Mouse (Mus musculus): ENCODE measurements around the gene Pcnt. TPM values are rescaled to one million over a fixed set of nuclear protein-coding genes. Genes with fewer than 3 reads are reported as not detected.

Gene Pcnt
- polyA plus RNA-seq, 1 experiment from 2014 or later = 12.4 TPM

- H3K27me3 ChIP-seq (ENCODE audit: control insufficient read depth, insufficient read depth, low read length) = no peaks in the 10 kb centered on the region
- ATAC-seq (ENCODE audit: insufficient read depth, low FRiP score) = no peak
- no peak overlapping the region for H3K4me3 ChIP-seq (replicated peaks; ENCODE audit: low read length)
- H3K4me1 ChIP-seq (ENCODE audit: control insufficient read depth, insufficient read depth, low read length) = peaks cover 18% of the 10 kb centered on the region
- peak overlapping the region; percentile 46; the same call in 1 of the 2 replicates for H3K27ac ChIP-seq (ENCODE audit: low read length)
- 0 out of 2 replicates have a peak, but pooled peaks cover 3% of the 10 kb centered on the region for H3K36me3 ChIP-seq (ENCODE audit: control insufficient read depth, insufficient read depth, low read length)
- no peak overlapping the region for H3K4me2 ChIP-seq (ENCODE audit: low read depth, low read length)
- WGBS = 77% methylated on average over 9 of the region's 9 CpGs
- H3K9me3 ChIP-seq (replicated peaks; ENCODE audit: control insufficient read depth, low read length) = no peaks in the 10 kb centered on the region
- no peak overlapping the region for H3K9ac ChIP-seq (ENCODE audit: low read length)
Measured at GRCm38 (mm10) chr10:76439107-76439890, 3.3 kb downstream of the Pcnt start.

GRCm38 (mm10) chr10:76433925-76434324, 8.7 kb downstream of the Pcnt start:
- H3K4me2 ChIP-seq (ENCODE audit: low read depth, low read length) = no peak overlapping the region
- no peak overlapping the region for H3K9ac ChIP-seq (ENCODE audit: low read length)
- no peak overlapping the region for H3K4me3 ChIP-seq (replicated peaks; ENCODE audit: low read length)
- H3K9me3 ChIP-seq (replicated peaks; ENCODE audit: control insufficient read depth, low read length) = no peaks in the 10 kb centered on the region
- H3K4me1 ChIP-seq (ENCODE audit: control insufficient read depth, insufficient read depth, low read length) = no peaks in the 10 kb centered on the region
- 95% methylated on average over 11 of the region's 11 CpGs for WGBS
- no peak for ATAC-seq (ENCODE audit: insufficient read depth, low FRiP score)
- H3K27ac ChIP-seq (ENCODE audit: low read length) = no peak overlapping the region
- H3K27me3 ChIP-seq (ENCODE audit: control insufficient read depth, insufficient read depth, low read length) = no peaks in the 10 kb centered on the region
- 0 out of 2 replicates have a peak, but pooled peaks cover 8% of the 10 kb centered on the region for H3K36me3 ChIP-seq (ENCODE audit: control insufficient read depth, insufficient read depth, low read length)

- H3K4me2 ChIP-seq (ENCODE audit: low read depth, low read length) = no peak overlapping the region
- no peaks in the 10 kb centered on the region for H3K9me3 ChIP-seq (replicated peaks; ENCODE audit: control insufficient read depth, low read length)
- no peak overlapping the region for H3K4me3 ChIP-seq (replicated peaks; ENCODE audit: low read length)
- no peaks in the 10 kb centered on the region for H3K27me3 ChIP-seq (ENCODE audit: control insufficient read depth, insufficient read depth, low read length)
- ATAC-seq (ENCODE audit: insufficient read depth, low FRiP score) = no peak
- H3K9ac ChIP-seq (ENCODE audit: low read length) = no peak overlapping the region
- H3K36me3 ChIP-seq (ENCODE audit: control insufficient read depth, insufficient read depth, low read length) = peaks cover 23% of the 10 kb centered on the region
- no peak overlapping the region for H3K27ac ChIP-seq (ENCODE audit: low read length)
- no peaks in the 10 kb centered on the region for H3K4me1 ChIP-seq (ENCODE audit: control insufficient read depth, insufficient read depth, low read length)
- WGBS = 89% methylated on average over 7 of the region's 7 CpGs
Measured at GRCm38 (mm10) chr10:76425674-76426073, 16.9 kb downstream of the Pcnt start.

- Histone ChIP-seq H3K36me3 (ENCODE audit: control insufficient read depth, insufficient read depth, low read length) (peaks cover 25% of the 10 kb centered on the region), H3K27ac (ENCODE audit: low read length) (no peak overlapping the region), H3K27me3 (ENCODE audit: control insufficient read depth, insufficient read depth, low read length) (no peaks in the 10 kb centered on the region), H3K9ac (ENCODE audit: low read length) (no peak overlapping the region), H3K4me3 (replicated peaks; ENCODE audit: low read length) (no peak overlapping the region), H3K9me3 (replicated peaks; ENCODE audit: control insufficient read depth, low read length) (no peaks in the 10 kb centered on the region), H3K4me2 (ENCODE audit: low read depth, low read length) (no peak overlapping the region), H3K4me1 (ENCODE audit: control insufficient read depth, insufficient read depth, low read length) (no peaks in the 10 kb centered on the region)
- ATAC-seq (ENCODE audit: insufficient read depth, low FRiP score) = no peak
- 95% methylated on average over 12 of the region's 12 CpGs for WGBS
Measured at GRCm38 (mm10) chr10:76416811-76417210, 25.8 kb downstream of the Pcnt start.

GRCm38 (mm10) chr10:76408520-76408919, 34.1 kb downstream of the Pcnt start:
- Histone ChIP-seq H3K9ac (ENCODE audit: low read length) (no peak overlapping the region), H3K4me2 (ENCODE audit: low read depth, low read length) (no peak overlapping the region), H3K36me3 (ENCODE audit: control insufficient read depth, insufficient read depth, low read length) (peaks cover 24% of the 10 kb centered on the region), H3K4me1 (ENCODE audit: control insufficient read depth, insufficient read depth, low read length) (no peaks in the 10 kb centered on the region), H3K27me3 (ENCODE audit: control insufficient read depth, insufficient read depth, low read length) (no peaks in the 10 kb centered on the region), H3K4me3 (replicated peaks; ENCODE audit: low read length) (no peak overlapping the region), H3K9me3 (replicated peaks; ENCODE audit: control insufficient read depth, low read length) (no peaks in the 10 kb centered on the region), H3K27ac (ENCODE audit: low read length) (no peak overlapping the region)
- WGBS = 94% methylated on average over 10 of the region's 10 CpGs
- no peak for ATAC-seq (ENCODE audit: insufficient read depth, low FRiP score)

- Histone ChIP-seq H3K9ac (ENCODE audit: low read length) (no peak overlapping the region), H3K27me3 (ENCODE audit: control insufficient read depth, insufficient read depth, low read length) (no peaks in the 10 kb centered on the region), H3K4me3 (replicated peaks; ENCODE audit: low read length) (no peak overlapping the region), H3K9me3 (replicated peaks; ENCODE audit: control insufficient read depth, low read length) (no peaks in the 10 kb centered on the region; the same call in 1 of the 2 replicates), H3K4me1 (ENCODE audit: control insufficient read depth, insufficient read depth, low read length) (no peaks in the 10 kb centered on the region), H3K36me3 (ENCODE audit: control insufficient read depth, insufficient read depth, low read length) (peaks cover 28% of the 10 kb centered on the region), H3K4me2 (ENCODE audit: low read depth, low read length) (no peak overlapping the region), H3K27ac (ENCODE audit: low read length) (no peak overlapping the region)
- WGBS = 92% methylated on average over 12 of the region's 12 CpGs
- ATAC-seq (ENCODE audit: insufficient read depth, low FRiP score) = no peak
Measured at GRCm38 (mm10) chr10:76392596-76392995, 50.0 kb downstream of the Pcnt start.

GRCm38 (mm10) chr10:76391786-76392185, 50.8 kb downstream of the Pcnt start:
- Histone ChIP-seq H3K27ac (ENCODE audit: low read length) (no peak overlapping the region), H3K27me3 (ENCODE audit: control insufficient read depth, insufficient read depth, low read length) (no peaks in the 10 kb centered on the region), H3K4me1 (ENCODE audit: control insufficient read depth, insufficient read depth, low read length) (no peaks in the 10 kb centered on the region), H3K36me3 (ENCODE audit: control insufficient read depth, insufficient read depth, low read length) (peaks cover 28% of the 10 kb centered on the region), H3K9ac (ENCODE audit: low read length) (no peak overlapping the region), H3K9me3 (replicated peaks; ENCODE audit: control insufficient read depth, low read length) (no peaks in the 10 kb centered on the region; the same call in 1 of the 2 replicates), H3K4me3 (replicated peaks; ENCODE audit: low read length) (no peak overlapping the region), H3K4me2 (ENCODE audit: low read depth, low read length) (no peak overlapping the region)
- ATAC-seq (ENCODE audit: insufficient read depth, low FRiP score) = no peak
- 86% methylated on average over 9 of the region's 9 CpGs for WGBS

- Histone ChIP-seq H3K36me3 (ENCODE audit: control insufficient read depth, insufficient read depth, low read length) (peaks cover 30% of the 10 kb centered on the region), H3K4me3 (replicated peaks; ENCODE audit: low read length) (no peak overlapping the region), H3K27me3 (ENCODE audit: control insufficient read depth, insufficient read depth, low read length) (no peaks in the 10 kb centered on the region), H3K9me3 (replicated peaks; ENCODE audit: control insufficient read depth, low read length) (no peaks in the 10 kb centered on the region; the same call in 1 of the 2 replicates), H3K27ac (ENCODE audit: low read length) (no peak overlapping the region), H3K9ac (ENCODE audit: low read length) (no peak overlapping the region), H3K4me2 (ENCODE audit: low read depth, low read length) (no peak overlapping the region), H3K4me1 (ENCODE audit: control insufficient read depth, insufficient read depth, low read length) (no peaks in the 10 kb centered on the region)
- no peak for ATAC-seq (ENCODE audit: insufficient read depth, low FRiP score)
- 94% methylated on average over 9 of the region's 9 CpGs for WGBS
Measured at GRCm38 (mm10) chr10:76391166-76391565, 51.4 kb downstream of the Pcnt start.

GRCm38 (mm10) chr10:76374981-76375380, 67.6 kb downstream of the Pcnt start:
- H3K9me3 ChIP-seq (replicated peaks; ENCODE audit: control insufficient read depth, low read length) = no peaks in the 10 kb centered on the region
- WGBS = 90% methylated on average over 18 of the region's 18 CpGs
- no peak overlapping the region for H3K4me3 ChIP-seq (replicated peaks; ENCODE audit: low read length)
- H3K9ac ChIP-seq (ENCODE audit: low read length) = no peak overlapping the region
- no peaks in the 10 kb centered on the region for H3K27me3 ChIP-seq (ENCODE audit: control insufficient read depth, insufficient read depth, low read length)
- H3K36me3 ChIP-seq (ENCODE audit: control insufficient read depth, insufficient read depth, low read length) = peaks cover 14% of the 10 kb centered on the region
- no peak overlapping the region for H3K27ac ChIP-seq (ENCODE audit: low read length)
- no peaks in the 10 kb centered on the region for H3K4me1 ChIP-seq (ENCODE audit: control insufficient read depth, insufficient read depth, low read length)
- H3K4me2 ChIP-seq (ENCODE audit: low read depth, low read length) = no peak overlapping the region
- ATAC-seq (ENCODE audit: insufficient read depth, low FRiP score) = no peak
